Mouse (Mus musculus) splenic B cell, adult 2 months (primary cell): ENCODE measurements at regions not wholly inside any gene's neighbourhood (a gene's known extent, or its start where the extent isn't known, plus 50 kb on each side); places are given as distances from the start of the nearest gene placed in this dataset.

ENCODE experiments used
- DNase-seq: peaks from one replicate; pipeline ENCODE4 v3.0.0-alpha.2; 2011; ENCODE audit warnings: low read depth, low spot score
- H3K27me3 ChIP-seq: 2 replicates; pipeline ENCODE4 v1.6.1; 2012; ENCODE audit warnings: mild to moderate bottlenecking, low read length, moderate library complexity, mixed read lengths; ENCODE audit not compliant: control insufficient read depth, poor library complexity, insufficient read depth, severe bottlenecking
- H3K36me3 ChIP-seq: 2 replicates; pipeline ENCODE4 v1.6.1; 2012; ENCODE audit warnings: mild to moderate bottlenecking, low read length, moderate library complexity, mixed read lengths; ENCODE audit not compliant: control insufficient read depth, poor library complexity, insufficient read depth, severe bottlenecking

- H3K36me3 ChIP-seq: no peaks in the 10 kb centered on the region
- DNase-seq: no peak
- H3K27me3 ChIP-seq: no peaks in the 10 kb centered on the region
These were observed 211.0 kb upstream of the Six2 start for GRCm38 (mm10) chr17:85899096-85899495.

- Histone ChIP-seq H3K36me3 (no peaks in the 10 kb centered on the region), H3K27me3 (no peaks in the 10 kb centered on the region)
These were observed 207.9 kb upstream of the Six2 start for GRCm38 (mm10) chr17:85895978-85896377.

GRCm38 (mm10) chr17:85891243-85891642 lies 203.2 kb upstream of the Six2 start:
- no peaks in the 10 kb centered on the region for H3K27me3 ChIP-seq
- DNase-seq: no peak
- H3K36me3 ChIP-seq: no peaks in the 10 kb centered on the region

More at GRCm38 (mm10) chr17:85895978-85896377, 207.9 kb upstream of the Six2 start:
- DNase-seq: no peak

- DNase-seq: no peak
- H3K36me3 ChIP-seq: no peaks in the 10 kb centered on the region
- H3K27me3 ChIP-seq: no peaks in the 10 kb centered on the region
These were observed 201.9 kb upstream of the Six2 start for GRCm38 (mm10) chr17:85889746-85890532.

- Histone ChIP-seq H3K27me3 (no peaks in the 10 kb centered on the region), H3K36me3 (no peaks in the 10 kb centered on the region)
- DNase-seq: no peak
These were observed 200.7 kb upstream of the Six2 start for GRCm38 (mm10) chr17:85888568-85889398.

- DNase-seq: no peak
- no peaks in the 10 kb centered on the region for H3K27me3 ChIP-seq
- H3K36me3 ChIP-seq: no peaks in the 10 kb centered on the region
These were observed 198.6 kb upstream of the Six2 start for GRCm38 (mm10) chr17:85886675-85887074.

- no peaks in the 10 kb centered on the region for H3K27me3 ChIP-seq
- no peak for DNase-seq
- no peaks in the 10 kb centered on the region for H3K36me3 ChIP-seq
These were observed 198.2 kb upstream of the Six2 start for GRCm38 (mm10) chr17:85886237-85886636.

- no peaks in the 10 kb centered on the region for H3K27me3 ChIP-seq
- no peak for DNase-seq
- no peaks in the 10 kb centered on the region for H3K36me3 ChIP-seq
These were observed 193.6 kb upstream of the Six2 start for GRCm38 (mm10) chr17:85881636-85882170.

- no peak for DNase-seq
- Histone ChIP-seq H3K27me3 (no peaks in the 10 kb centered on the region), H3K36me3 (no peaks in the 10 kb centered on the region)
These were observed 193.0 kb upstream of the Six2 start for GRCm38 (mm10) chr17:85881046-85881445.

- Histone ChIP-seq H3K36me3 (no peaks in the 10 kb centered on the region), H3K27me3 (no peaks in the 10 kb centered on the region; the same call in 1 of the 2 replicates)
- DNase-seq: peak; percentile 44
These were observed 189.4 kb upstream of the Six2 start for GRCm38 (mm10) chr17:85877426-85877825.

GRCm38 (mm10) chr17:85876853-85877252 lies 188.8 kb upstream of the Six2 start:
- no peaks in the 10 kb centered on the region for H3K36me3 ChIP-seq

GRCm38 (mm10) chr17:85873853-85874586 lies 185.9 kb upstream of the Six2 start:
- Histone ChIP-seq H3K36me3 (no peaks in the 10 kb centered on the region), H3K27me3 (no peaks in the 10 kb centered on the region; the same call in 1 of the 2 replicates)
- no peak for DNase-seq

More at GRCm38 (mm10) chr17:85876853-85877252, 188.8 kb upstream of the Six2 start:
- no peak for DNase-seq
- H3K27me3 ChIP-seq: no peaks in the 10 kb centered on the region; the same call in 1 of the 2 replicates

- Histone ChIP-seq H3K27me3 (no peaks in the 10 kb centered on the region; the same call in 1 of the 2 replicates), H3K36me3 (no peaks in the 10 kb centered on the region)
- no peak for DNase-seq
These were observed 184.9 kb upstream of the Six2 start for GRCm38 (mm10) chr17:85872903-85873413.

GRCm38 (mm10) chr17:85870406-85870805 lies 182.3 kb upstream of the Six2 start:
- no peak for DNase-seq
- H3K27me3 ChIP-seq: no peaks in the 10 kb centered on the region; the same call in 1 of the 2 replicates
- H3K36me3 ChIP-seq: no peaks in the 10 kb centered on the region
